Mouse (Mus musculus): ENCODE measurements around the gene Rbfox1.

Rbfox1 gene

GRCm38 (mm10) chr16:5884746-5885689, at the start of gene Rbfox1:
TSS of gene Rbfox1 (plus strand) at chr16:5885355.
- CTCF ChIA-PET: no interaction called here

GRCm38 (mm10) chr16:5836744-5837143, 48.4 kb upstream of the Rbfox1 start:
- CTCF ChIA-PET: no interaction called here

- CTCF ChIA-PET: no interaction called here
Observed at GRCm38 (mm10) chr16:5841167-5841566, 44.0 kb upstream of the Rbfox1 start.

GRCm38 (mm10) chr16:5845645-5846044, 39.5 kb upstream of the Rbfox1 start:
- CTCF ChIA-PET: no interaction called here

GRCm38 (mm10) chr16:5853055-5853454, 32.1 kb upstream of the Rbfox1 start:
- CTCF ChIA-PET: no interaction called here

GRCm38 (mm10) chr16:5864350-5864749, 20.8 kb upstream of the Rbfox1 start:
- CTCF ChIA-PET: no interaction called here

- CTCF ChIA-PET: no interaction called here
Observed at GRCm38 (mm10) chr16:5866966-5867365, 18.2 kb upstream of the Rbfox1 start.

GRCm38 (mm10) chr16:5870391-5870790, 14.8 kb upstream of the Rbfox1 start:
- CTCF ChIA-PET: interaction anchor here (0.7 kb wide), 1 partner anchor 14 kb away, joined by 3 read pairs; no protein-coding TSS in a partner anchor

- CTCF ChIA-PET: no interaction called here
Observed at GRCm38 (mm10) chr16:5881820-5882219, 3.3 kb upstream of the Rbfox1 start.

- CTCF ChIA-PET: no interaction called here
Observed at GRCm38 (mm10) chr16:5885690-5886050, 515 bp downstream of the Rbfox1 start.

GRCm38 (mm10) chr16:5895564-5895963, 10.4 kb downstream of the Rbfox1 start:
- CTCF ChIA-PET: no interaction called here

GRCm38 (mm10) chr16:5898330-5898729, 13.2 kb downstream of the Rbfox1 start:
- CTCF ChIA-PET: interaction anchor here (0.6 kb wide), 1 partner anchor 49 kb away, joined by 3 read pairs; no protein-coding TSS in a partner anchor

- CTCF ChIA-PET: no interaction called here
Observed at GRCm38 (mm10) chr16:5910742-5911141, 25.6 kb downstream of the Rbfox1 start.

- CTCF ChIA-PET: no interaction called here
Observed at GRCm38 (mm10) chr16:5911880-5912327, 26.7 kb downstream of the Rbfox1 start.

- CTCF ChIA-PET: no interaction called here
Observed at GRCm38 (mm10) chr16:5917937-5918336, 32.8 kb downstream of the Rbfox1 start.

- CTCF ChIA-PET: no interaction called here
Observed at GRCm38 (mm10) chr16:5926986-5927385, 41.8 kb downstream of the Rbfox1 start.

GRCm38 (mm10) chr16:5931680-5932079, 46.5 kb downstream of the Rbfox1 start:
- CTCF ChIA-PET: no interaction called here

- CTCF ChIA-PET: no interaction called here
Observed at GRCm38 (mm10) chr16:5940016-5940415, 54.9 kb downstream of the Rbfox1 start.

- CTCF ChIA-PET: no interaction called here
Observed at GRCm38 (mm10) chr16:5945682-5946081, 60.5 kb downstream of the Rbfox1 start.

- CTCF ChIA-PET: no interaction called here
Observed at GRCm38 (mm10) chr16:5953106-5953505, 68.0 kb downstream of the Rbfox1 start.

GRCm38 (mm10) chr16:5957418-5957817, 72.3 kb downstream of the Rbfox1 start:
- CTCF ChIA-PET: no interaction called here

- CTCF ChIA-PET: interaction anchor here (0.7 kb wide), 1 partner anchor 142 kb away, joined by 4 read pairs; no protein-coding TSS in a partner anchor
Observed at GRCm38 (mm10) chr16:5961786-5962185, 76.6 kb downstream of the Rbfox1 start.

- CTCF ChIA-PET: no interaction called here
Observed at GRCm38 (mm10) chr16:5974172-5974571, 89.0 kb downstream of the Rbfox1 start.
